Mouse (Mus musculus): ENCODE results near the gene Hdc.
A peak's percentile ranks its signal among the peaks of the same experiment; 100 is the strongest.
"Not testable (repeated sequence)": the region's sequence is repeated elsewhere in the genome, so short reads cannot be mapped to it uniquely, and the experiment has no call there.

The Hdc gene

DNA sequence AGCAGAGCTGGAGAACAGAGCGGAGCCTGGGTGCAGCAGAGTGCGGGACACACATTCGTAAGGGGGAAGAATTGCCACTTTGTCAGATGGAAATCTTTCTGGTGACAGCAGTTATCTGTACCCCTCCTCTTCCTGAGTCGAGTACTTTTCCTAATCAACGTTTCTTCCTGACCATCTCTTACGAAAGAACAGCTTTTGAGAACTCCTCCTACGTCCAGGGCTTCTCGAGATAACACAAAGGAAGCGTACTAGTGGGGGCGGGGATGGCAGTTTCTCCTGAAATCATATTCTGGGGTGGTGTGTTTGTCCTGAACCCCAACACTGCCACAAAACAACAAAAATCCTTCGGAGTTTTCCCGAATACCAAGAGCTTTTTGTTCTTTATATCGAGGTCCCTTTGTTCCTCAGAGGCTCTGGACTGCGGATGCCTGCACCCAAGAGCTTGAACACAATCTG is at the start of gene Hdc:
Gene Hdc (minus strand): TSS at position 51 of the 456 bp plus-strand sequence.
- no peak for DNase-seq (ENCODE audit: low read depth)

DNA sequence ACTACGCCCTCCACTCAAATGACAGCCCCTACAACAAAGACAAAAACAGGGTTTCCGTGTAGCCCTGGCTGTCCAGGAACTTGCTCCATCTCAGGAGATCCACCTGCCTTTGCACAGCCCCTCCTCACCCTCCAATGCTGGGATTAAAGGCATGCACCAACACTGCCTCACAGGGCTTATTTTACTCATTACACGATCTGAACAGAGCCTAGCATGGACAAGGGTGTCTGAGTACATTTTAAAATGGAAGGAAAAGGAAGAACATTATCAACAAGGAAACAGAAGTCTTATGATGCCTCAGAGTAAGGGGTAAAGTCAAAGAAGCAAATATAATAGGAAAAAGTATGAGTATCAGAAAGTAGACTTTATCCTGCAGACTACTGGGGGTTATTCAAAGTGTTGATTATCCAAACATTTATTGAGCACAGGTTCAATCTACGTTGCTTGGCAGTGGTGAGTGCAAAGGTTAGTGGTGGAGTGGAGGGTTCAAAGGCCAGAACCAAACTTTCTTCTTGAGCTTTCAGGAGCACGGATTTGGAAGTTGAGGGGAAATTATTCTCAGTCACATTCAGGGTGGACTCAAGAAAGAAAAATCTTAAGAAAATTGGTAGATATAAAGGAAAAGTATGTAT is 49.6 kb upstream of the Hdc start:
- no peak for DNase-seq (ENCODE audit: low read depth)

DNA sequence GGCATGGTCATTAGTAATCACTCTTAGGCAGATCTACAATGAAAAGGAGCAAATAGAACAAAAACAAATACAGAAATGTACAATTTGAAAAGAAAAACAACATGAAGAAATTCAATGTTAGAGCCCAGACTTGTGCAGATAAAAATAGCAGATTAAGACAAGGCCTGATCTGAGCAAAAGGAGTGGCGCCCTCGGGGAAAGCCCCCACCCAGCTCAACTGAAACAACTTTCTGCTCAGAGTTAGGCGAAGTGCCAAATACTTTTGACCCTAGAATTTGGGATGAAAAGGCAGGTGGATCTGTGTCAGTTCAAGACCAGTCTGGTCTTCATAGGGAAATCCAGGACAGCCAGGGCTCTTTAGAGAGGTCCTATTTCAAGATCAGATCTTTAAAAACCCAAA is 46.9 kb upstream of the Hdc start:
- no peak for DNase-seq (ENCODE audit: low read depth)

DNA sequence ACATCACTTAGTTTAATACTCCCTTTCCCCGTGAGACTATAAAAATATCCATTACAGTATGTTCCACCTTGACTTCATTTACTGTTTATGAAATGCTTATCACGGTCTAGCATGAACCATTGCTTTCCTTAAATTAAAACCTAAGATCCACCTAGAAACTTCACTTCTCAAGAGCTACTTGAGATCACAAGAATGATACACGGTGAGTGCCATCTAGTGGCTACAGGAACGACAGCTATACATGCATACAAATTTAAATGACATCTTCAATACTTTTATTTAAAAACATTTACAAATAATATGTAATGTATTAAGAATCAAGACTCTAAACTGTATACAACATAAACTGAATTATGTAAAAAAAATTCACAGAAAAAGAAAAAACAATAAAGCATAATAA is 44.4 kb upstream of the Hdc start:
- peak; percentile 78 for DNase-seq (ENCODE audit: low read depth)

DNA sequence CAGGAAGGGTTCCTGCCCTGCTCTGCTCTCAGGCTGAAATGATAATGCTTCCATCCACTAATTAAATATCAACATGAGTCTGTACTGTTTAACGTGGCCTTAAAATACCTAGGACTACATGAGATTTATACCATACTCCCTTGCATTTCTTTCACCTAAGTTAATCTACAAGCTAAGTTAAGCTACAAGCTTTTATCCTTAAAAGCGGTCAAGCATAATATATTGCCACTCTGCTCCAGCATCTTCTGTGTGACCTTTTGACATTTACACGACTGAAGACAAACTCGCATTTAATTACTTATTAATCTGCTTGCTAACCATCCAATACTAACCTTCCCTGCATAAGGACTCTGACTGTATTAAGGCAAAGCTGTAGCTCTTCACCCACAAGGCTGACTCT is 33.8 kb upstream of the Hdc start:
- no peak for DNase-seq (ENCODE audit: low read depth)

DNA sequence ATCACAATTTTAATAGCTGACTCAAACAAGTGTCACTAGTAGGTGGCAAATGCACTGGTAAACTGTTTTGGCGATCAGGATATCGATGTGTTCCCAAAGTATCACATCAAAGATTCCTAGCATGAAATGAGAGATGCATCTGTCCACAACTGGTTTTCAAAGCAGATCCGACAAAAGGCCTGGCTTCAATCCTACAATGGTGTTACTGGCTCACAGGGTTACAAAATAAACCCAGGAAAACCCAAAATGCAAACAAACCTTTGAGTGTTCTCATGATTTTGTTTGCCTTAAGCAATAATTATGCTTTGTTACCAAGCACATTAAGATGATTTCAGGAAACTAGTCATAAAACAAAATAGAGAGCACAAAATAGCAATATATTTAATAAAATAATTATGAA is 28.7 kb upstream of the Hdc start:
- DNase-seq (ENCODE audit: low read depth): no peak

DNA sequence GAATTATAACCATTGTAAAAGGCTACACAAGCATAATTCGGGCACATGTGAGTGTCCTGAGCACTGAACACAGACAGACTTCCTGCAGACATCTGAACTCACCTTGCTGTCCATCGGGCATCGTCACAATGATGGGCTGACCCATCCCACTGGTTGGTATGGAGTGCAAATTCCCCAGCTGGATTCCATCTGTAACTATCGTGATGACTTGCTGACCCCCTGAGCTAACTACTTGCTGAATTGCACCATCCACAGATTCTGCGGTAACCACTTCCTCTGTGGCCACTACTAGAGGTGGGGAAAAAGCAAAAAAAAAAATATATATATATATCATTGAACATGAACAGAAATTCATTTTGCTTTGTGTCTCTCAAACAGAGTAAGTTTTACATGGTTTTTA is 27.4 kb upstream of the Hdc start:
- DNase-seq (ENCODE audit: low read depth): no peak

DNA sequence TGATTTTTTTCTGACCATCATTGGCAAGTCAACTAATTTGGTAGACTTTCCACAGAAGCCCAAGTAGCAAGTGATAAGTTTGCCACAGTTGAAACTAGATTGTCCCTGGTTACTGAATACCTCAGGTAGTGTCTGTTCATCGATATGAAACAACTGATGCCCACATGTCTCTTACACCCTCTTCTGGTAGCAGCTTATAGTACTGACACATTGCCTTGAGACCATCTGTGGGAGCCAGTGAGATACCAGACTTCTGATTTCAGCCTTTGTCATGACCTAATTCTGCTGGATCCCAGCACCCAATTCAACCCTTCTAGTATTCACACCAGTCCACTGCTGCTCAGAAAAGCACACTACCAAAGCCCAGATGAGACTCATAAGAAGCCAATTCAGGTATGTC is 25.7 kb upstream of the Hdc start:
- DNase-seq (ENCODE audit: low read depth): no peak

DNA sequence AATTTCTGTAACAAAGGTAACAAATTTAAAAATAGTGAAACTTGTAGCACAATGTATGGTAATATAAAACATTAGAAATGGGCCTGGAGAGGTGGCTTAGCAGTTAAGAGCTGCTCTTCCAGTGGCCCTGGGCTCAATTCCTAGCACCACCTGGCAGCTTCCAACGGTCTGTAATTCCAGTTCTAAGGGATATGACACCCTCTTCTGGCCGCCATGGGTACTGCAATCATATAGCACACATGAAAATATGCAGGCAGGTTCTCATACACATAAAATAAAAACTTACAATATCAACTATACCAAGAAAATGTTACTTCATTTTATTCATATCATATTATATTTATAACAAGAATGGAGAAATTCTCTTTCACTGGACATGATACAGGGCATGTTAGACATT is 21.2 kb upstream of the Hdc start:
- DNase-seq (ENCODE audit: low read depth): peak; percentile 15

DNA sequence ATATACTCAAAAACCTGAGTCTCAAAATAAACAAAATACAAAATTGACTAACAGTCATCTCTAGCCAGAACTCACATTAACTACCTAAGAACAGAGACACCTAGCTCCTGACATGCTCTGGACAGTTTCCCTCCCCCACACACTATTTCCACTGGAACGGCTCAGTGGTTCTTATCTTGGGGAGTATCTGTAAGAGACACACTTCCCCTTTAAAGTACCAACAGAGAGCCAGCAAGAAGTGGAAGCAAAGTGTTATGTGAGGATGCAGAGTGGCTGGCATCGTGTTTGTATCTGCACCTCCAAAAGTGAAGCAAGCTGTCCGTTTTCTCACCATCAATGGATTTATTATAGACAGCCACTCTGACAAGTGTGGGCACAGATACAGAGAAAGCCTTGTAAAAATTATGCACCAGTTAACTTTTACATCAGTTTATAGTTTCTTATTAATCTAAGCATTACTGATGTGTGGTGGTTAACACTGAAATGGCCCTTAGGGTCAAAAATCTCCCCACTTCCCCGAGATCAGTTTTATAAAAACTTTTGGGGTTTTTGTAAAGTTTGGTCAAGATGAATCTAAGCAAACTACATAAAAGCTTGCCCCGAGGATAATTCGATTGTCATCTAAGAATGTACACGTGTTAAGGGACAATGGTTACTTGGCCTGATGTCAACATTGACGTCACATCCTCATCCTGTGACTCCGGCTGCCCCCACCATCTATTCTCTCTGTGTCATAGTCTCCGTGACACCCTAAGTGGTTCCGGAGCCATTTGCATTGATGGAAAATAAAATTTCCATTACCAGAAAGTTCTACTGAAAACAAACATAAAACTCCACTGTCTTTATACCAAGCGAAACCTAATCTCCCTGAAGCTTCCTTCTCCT is 17.1 kb upstream of the Hdc start:
- DNase-seq (ENCODE audit: low read depth): peak; percentile 63

DNA sequence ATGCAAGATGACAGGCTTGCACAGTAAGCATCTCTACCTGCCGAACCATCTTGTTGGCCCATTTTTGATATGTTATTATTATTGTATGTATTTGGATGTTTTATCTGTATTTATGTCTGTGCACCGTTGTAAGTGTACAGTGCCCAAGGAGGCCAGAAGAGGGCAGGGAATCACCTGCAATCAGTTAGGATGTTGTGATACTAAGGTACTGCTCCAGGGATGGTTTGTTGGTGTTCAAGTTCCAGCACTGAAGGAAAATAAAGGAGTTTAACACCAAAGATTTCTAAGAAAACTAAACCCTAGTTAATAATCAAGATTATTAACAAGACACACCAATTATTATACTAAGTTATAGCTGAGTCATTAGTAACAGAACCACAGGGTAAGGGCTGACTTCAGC is 14.1 kb upstream of the Hdc start:
- DNase-seq (ENCODE audit: low read depth): no peak

DNA sequence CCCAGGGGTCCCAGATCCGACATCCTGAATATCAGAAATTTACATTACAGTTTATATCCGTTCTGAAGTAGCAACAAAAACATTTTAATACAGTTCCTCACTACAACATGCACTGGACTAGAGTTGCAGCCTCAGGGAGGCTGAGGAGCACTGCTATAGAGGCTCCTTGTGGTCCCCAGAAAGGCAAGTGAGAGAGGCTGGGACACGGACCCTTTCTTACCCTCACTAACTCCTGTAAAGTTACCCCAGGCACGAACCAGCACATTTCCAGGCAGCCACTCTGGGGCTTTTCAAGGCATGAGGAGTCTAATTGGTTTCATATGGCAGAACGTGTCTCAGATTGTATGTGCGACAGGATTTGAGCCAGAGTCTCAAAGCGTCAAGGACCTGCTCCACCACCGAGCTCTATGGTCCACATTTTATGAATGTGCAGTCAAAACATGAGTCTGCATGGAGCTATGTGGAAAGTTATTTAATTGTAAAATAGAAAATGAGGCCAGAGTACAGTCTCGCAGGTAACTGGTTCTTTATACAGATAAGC is 9.4 kb upstream of the Hdc start:
- DNase-seq (ENCODE audit: low read depth): no peak

DNA sequence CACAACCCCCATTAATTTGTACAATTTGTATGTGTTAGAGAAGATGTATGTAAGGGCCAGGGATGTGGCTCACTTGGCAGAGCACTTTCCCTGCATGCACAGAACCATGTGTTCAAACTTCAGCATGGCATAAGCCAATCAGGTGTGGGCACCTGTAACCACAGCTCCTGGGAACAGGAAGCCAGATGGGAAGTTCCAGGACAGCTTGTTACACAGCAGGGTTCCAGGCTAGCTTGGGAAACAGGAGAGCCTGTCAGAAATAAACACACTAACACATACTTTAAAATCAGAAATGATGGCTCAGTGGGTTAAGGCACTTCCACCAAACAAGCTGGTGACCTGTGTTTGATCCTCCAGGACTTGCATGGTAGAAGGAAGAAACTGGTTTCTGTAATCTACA is 4.0 kb upstream of the Hdc start:
- no peak for DNase-seq (ENCODE audit: low read depth)

DNA sequence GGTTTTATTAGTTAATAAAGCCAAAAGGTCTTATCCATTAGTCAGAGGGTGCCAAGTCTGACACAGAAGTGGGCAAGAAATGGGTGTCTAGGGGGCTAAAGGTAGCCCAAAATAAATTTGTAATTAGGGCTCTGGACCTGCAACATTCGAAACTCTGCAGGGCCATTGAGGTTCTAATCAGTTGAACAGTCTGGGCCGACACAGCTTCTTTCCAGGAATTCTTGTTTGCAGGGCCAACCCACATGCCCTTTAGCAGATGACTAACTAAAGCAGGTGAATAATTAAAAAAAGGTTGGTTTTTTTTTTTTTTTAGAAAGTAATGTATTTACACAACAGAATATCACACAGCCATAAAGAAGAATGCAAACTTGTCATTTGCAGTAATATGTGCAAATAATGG is 3.4 kb upstream of the Hdc start:
- DNase-seq (ENCODE audit: low read depth): no peak

DNA sequence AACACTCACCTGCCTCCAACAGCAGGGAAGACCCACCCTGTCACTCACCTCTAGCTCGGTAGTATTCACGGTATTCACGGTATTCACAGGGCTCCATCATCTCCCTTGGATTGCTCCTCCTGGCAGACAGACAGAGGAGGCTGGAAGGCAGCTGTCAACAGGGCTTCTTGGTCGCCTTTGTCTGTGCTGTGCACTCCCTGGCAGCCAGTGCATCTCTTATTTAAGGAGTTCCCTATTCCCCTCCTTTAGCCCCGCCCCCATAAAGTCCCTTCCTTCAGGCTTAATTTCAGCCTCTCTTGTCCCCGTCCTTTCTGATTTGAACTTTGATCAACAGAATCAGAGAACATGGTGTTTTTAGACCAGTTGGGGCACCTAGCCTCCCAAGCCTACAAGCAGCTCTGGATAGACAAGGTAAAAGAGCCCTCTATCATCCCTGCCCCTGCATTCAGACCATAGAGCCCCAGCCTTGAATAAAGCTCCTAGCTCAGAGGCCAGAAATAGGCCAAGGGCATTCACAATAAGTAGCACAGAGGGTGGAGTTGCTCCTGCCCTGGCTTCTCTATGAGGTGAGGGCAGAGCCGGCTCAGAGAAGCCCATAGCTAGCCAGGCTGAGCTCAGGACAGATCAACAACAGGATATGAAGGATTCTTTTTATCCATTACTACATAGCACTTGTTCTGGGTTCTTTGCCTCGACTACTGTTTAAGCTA is 474 bp downstream of the Hdc start:
- DNase-seq (ENCODE audit: low read depth): no peak

DNA sequence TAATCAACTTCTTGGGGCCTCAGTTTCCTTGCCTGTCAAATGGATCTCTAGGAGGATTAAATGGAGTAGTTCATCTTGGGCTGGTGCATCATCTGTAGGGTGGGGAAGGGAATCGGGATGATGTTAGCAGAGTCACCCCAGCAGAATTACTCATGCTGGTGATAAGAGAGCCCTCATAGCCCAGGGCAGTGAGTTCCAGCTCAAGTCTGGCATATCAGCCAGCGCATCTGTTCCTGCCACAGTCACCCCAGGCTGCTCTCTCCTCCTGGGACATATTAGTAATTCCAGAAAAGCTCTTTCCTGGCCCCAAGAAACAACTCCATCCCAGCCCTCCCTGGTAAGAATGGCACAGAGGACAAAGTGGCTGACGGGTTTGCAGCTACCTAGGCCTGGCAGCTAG is 3.7 kb downstream of the Hdc start:
- DNase-seq (ENCODE audit: low read depth): no peak

DNA sequence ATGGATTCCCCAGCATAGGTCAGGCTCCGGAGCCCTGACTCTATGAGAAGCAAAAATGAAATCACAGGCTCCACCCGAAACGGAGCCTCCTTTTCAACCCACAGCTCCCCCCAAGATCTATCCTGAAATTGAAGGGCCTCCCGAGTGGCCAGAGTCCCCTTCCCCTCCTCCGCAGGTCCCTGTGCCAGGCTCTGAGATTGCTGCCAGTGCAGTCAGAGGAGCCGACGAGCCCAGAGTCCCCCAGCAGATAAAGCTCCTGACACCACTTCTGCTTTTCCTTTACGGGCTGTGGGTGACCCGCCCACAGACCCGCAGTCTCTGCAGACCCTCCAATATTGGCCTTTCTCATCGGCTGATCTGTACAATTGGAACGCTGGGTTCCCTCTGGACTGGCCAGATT is 9.5 kb downstream of the Hdc start:
- DNase-seq (ENCODE audit: low read depth): not testable (repeated sequence)

DNA sequence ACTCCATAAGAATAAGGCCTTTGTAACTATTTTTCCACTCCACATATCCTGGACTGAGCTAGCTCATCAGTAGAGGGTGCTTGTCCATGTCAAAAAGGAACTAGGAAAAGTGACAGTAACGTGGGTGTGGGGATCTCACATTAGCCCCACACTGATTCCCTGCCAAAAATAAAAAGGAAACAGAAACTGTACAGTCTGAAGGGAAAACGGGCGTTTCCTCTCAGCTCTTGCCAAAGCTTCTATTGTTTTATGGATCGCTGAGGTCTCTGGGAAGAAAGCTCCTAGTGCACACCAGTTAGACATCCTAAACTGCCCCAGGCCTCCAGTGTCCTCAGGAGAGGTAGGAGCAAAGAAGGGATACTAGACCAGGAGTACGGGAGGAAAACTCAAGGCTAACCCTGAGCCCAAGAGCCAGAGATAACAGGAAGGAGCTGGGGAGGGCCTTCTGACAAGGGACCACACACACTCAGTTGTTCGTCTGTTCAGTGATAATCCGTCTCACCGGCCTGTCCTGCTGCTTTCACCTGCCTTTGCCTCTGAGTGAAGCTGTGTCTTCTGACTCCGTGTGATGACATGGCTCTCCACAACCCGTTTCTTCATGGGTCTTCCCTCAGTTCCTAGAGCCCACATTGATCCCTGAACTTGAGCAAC is 11.4 kb downstream of the Hdc start:
- DNase-seq (ENCODE audit: low read depth): no peak

DNA sequence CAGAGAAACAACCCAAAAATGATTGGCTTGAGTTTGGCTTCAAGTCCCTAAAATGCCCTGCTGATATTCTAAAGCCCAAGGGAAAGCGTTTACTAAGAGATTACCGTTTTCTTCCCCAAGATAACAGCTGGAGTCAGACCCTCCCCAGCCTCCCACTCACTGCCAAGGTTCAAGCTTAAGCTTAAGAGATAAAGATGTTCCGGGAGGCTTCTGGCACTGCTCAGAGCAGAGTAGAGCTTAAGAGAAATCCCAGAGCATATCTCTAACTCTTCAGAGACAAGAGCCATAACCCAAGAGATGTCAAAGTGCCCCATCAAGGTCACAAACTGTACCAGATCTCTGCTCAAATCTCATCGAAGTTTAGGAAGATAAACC is 12.4 kb downstream of the Hdc start:
- DNase-seq (ENCODE audit: low read depth): no peak

DNA sequence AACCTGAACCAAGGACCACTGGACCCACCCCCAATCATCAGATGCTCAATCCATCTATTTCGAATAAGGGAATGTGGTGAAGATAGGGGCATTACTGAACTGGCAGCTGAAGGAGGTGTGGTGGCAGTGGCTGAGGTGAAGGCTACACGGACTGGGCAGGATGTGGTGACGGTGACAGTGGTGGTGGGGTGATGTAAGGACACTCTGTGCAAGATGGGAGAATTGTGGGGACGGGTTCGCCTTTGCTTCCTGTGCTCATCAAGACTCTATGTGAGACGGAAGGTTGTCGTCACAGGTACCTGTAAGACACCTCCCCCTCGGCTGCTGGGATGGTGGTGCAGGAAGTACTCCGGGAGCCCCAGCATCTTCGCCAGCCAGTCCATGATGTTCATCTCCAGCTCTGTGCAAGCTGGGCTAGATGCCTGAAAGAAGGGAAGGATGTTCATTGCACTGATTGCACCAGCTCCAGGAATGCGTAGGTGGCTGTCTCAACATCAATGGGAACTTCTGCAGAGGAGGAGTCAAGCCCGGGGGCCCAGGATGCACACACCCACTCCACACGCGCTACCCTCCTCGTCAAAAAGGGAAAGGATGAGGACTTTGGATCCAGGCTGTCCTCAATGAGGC is 12.9 kb downstream of the Hdc start:
- peak; percentile 90 for DNase-seq (ENCODE audit: low read depth)

DNA sequence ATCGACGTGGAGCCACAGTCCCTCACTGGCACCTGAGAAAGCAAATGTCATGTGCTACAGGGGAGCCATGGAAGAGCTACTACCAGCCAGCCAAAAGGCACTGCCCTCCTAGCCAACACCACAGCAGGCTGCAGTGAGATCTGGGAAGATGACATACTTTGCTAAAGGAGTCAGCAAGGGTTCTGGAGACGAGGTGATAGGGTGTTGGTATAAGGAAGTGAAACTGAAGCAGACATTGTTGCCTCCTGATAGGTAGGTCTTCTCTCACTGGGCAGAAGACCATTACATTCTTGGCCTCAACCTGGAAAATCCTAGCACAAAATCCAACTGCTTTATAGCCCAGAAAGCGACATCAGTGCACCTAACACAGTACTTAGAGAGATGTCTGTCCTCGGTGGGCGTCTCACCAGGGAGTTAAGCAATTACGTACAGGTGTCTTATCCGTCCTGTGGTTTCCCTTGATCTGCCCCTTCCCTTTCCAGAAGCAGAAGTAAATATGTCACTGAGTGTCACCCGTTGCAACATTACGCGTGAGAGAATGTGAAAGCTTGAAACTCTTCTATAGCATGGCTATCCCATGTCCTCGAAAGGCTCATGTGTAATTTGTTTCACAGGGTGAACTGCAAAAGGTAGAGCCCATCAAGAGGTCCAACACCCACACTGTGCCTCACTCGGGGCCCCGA is 17.0 kb downstream of the Hdc start:
- no peak for DNase-seq (ENCODE audit: low read depth)

All from naive thymus-derived CD4-positive, alpha-beta T cell, adult 2 months (primary cell).